Mouse (Mus musculus): ENCODE measurements at regions not wholly inside any gene's neighbourhood (a gene's known extent, or its start where the extent isn't known, plus 50 kb on each side); places are given as distances from the start of the nearest gene placed in this dataset.

DNA sequence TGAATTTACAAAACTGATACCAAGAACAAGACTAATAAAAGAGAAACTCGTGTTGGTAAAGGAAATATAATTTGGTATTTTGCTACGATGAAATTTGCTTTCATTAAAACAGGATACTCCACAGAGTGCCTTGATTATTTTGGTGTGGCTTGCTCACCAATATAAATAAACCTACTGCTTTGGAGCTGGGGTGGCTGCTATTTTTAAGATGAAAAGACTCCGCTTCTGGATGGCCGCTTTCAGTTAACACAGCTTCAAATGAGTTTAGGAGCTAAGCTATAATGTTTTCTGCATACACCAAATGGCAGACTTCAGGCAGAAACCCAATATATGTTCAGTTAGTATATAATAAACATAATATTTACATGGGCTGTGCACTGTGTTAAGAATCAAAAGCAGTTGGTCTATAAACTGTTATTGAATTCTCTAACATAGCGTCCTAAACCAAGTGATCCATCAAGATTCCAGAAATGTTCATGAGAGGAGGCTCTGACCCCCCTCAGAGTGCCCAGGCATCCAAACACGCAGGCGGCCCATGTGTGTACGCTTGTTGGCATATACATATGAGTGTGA, 215.1 kb upstream of the Pou3f3 start:
- Histone ChIP-seq H3K9ac (ENCODE audit: control insufficient read depth, low read depth, low read length, poor library complexity, severe bottlenecking) (no peak overlapping the region), H3K9me3 (replicated peaks; ENCODE audit: insufficient read depth, low read length) (no peaks in the 10 kb centered on the region), H3K79me2 (ENCODE audit: control insufficient read depth, insufficient read depth, low read length, poor library complexity) (no peaks in the 10 kb centered on the region), H3K4me3 (ENCODE audit: control insufficient read depth in 1 of 2, insufficient read depth in 1 of 2, low read depth in 2 of 2, low read length in 2 of 2) (no peak overlapping the region), H3K4me1 (ENCODE audit: control insufficient read depth in 1 of 2, insufficient read depth in 2 of 2, low read length in 2 of 2) (no peaks in the 10 kb centered on the region), H3K27me3 (ENCODE audit: control insufficient read depth in 1 of 2, insufficient read depth in 2 of 2, low read length in 2 of 2) (no peaks in the 10 kb centered on the region), H3K36me3 (ENCODE audit: control insufficient read depth in 1 of 2, insufficient read depth in 2 of 2, low read length in 2 of 2) (no peaks in the 10 kb centered on the region), H3K27ac (ENCODE audit: control insufficient read depth, low read depth, low read length) (no peak overlapping the region)
- TF ChIP-seq KAT2A (conservative IDR thresholded peaks at IDR 0.05; ENCODE audit: low read depth, low read length) (no peak), MYC (IDR thresholded peaks at IDR 0.05; ENCODE audit: low read depth, low read length) (no peak)
- no peak for DNase-seq (ENCODE audit: low read depth, low spot score)

DNA sequence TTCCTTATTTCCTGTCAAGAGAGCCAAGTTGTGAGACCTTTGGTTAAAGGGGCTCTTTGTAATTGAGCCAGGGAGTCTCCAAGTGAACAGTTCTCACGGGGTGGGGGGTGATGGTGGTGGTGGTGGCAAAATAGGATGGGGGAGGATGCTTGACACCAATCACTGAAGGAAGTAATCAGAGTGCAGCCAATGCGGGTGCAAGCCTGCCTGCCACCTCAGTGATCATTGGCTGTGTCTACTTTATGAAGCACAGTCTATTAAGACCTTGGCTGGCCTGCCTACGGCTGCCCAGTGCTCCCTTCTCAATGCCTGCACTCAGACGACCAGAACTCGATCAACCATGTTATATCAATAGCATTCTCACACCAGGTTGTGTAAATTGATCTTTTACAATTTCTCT, 206.0 kb upstream of the Pou3f3 start:
- TF ChIP-seq ELF1 (IDR thresholded peaks at IDR 0.05; ENCODE audit: low read depth, low read length): no peak
- no peak for TF ChIP-seq EP300 (IDR thresholded peaks at IDR 0.05; ENCODE audit: low read depth in 1 of 2, low read length in 2 of 2)
- no peak for TF ChIP-seq MYC (IDR thresholded peaks at IDR 0.05; ENCODE audit: low read depth, low read length)
- no peak for TF ChIP-seq MAX (IDR thresholded peaks at IDR 0.05; ENCODE audit: low read length)
- TF ChIP-seq MEF2A (IDR thresholded peaks at IDR 0.05; ENCODE audit: extremely low read depth, insufficient replicate concordance, low read depth, low read length, poor library complexity, severe bottlenecking): no peak
- TF ChIP-seq RAD21 (IDR thresholded peaks at IDR 0.05; ENCODE audit: low read depth, low read length): no peak
- TF ChIP-seq USF2 (IDR thresholded peaks at IDR 0.05; ENCODE audit: borderline replicate concordance in 1 of 2, insufficient read depth in 1 of 2, low read depth in 1 of 2, low read length in 2 of 2): no peak
- TF ChIP-seq E2F4 (IDR thresholded peaks at IDR 0.05; ENCODE audit: borderline replicate concordance, low read depth, low read length): no peak
- no peak for TF ChIP-seq MAFK (IDR thresholded peaks at IDR 0.05; ENCODE audit: borderline replicate concordance, low read depth, low read length)
- no peak for TF ChIP-seq MAZ (IDR thresholded peaks at IDR 0.05; ENCODE audit: low read depth, low read length)
- no peak for TF ChIP-seq TAL1 (IDR thresholded peaks at IDR 0.05; ENCODE audit: low read length)
- no peak for TF ChIP-seq CTCF (IDR thresholded peaks at IDR 0.05 in 2 of 3, conservative IDR thresholded peaks at IDR 0.05 in 1 of 3; ENCODE audit: control insufficient read depth in 1 of 3, insufficient read depth in 1 of 3, low read depth in 2 of 3, low read length in 3 of 3, poor library complexity in 1 of 3, severe bottlenecking in 1 of 3)
- no peak for TF ChIP-seq ZMIZ1 (IDR thresholded peaks at IDR 0.05; ENCODE audit: low read depth, low read length)
- no peak for TF ChIP-seq KAT2A (conservative IDR thresholded peaks at IDR 0.05; ENCODE audit: low read depth, low read length)
- no peak for TF ChIP-seq MYB (IDR thresholded peaks at IDR 0.05; ENCODE audit: low read depth, low read length)
- no peak for TF ChIP-seq UBTF (IDR thresholded peaks at IDR 0.05; ENCODE audit: borderline replicate concordance, insufficient read depth, low read depth, low read length)
- TF ChIP-seq RCOR1 (IDR thresholded peaks at IDR 0.05; ENCODE audit: low read depth, low read length): no peak
- no peak for TF ChIP-seq GABPA (IDR thresholded peaks at IDR 0.05; ENCODE audit: low read depth, low read length)
- Histone ChIP-seq H3K4me3 (ENCODE audit: control insufficient read depth in 1 of 2, insufficient read depth in 1 of 2, low read depth in 2 of 2, low read length in 2 of 2) (no peak overlapping the region), H3K27ac (ENCODE audit: control insufficient read depth, low read depth, low read length) (no peak overlapping the region), H3K27me3 (ENCODE audit: control insufficient read depth in 1 of 2, insufficient read depth in 2 of 2, low read length in 2 of 2) (no peaks in the 10 kb centered on the region), H3K36me3 (ENCODE audit: control insufficient read depth in 1 of 2, insufficient read depth in 2 of 2, low read length in 2 of 2) (no peaks in the 10 kb centered on the region), H3K79me2 (ENCODE audit: control insufficient read depth, insufficient read depth, low read length, poor library complexity) (no peaks in the 10 kb centered on the region), H3K4me1 (ENCODE audit: control insufficient read depth in 1 of 2, insufficient read depth in 2 of 2, low read length in 2 of 2) (no peaks in the 10 kb centered on the region), H3K9ac (ENCODE audit: control insufficient read depth, low read depth, low read length, poor library complexity, severe bottlenecking) (no peak overlapping the region), H3K9me3 (replicated peaks; ENCODE audit: insufficient read depth, low read length) (no peaks in the 10 kb centered on the region)
- DNase-seq (ENCODE audit: low read depth, low spot score): no peak

All from MEL (cell line).